Mouse (Mus musculus) brain, embryonic 18.5 days (tissue): ENCODE measurements at regions not wholly inside any gene's neighbourhood (a gene's known extent, or its start where the extent isn't known, plus 50 kb on each side); places are given as distances from the start of the nearest gene placed in this dataset.

Experiments used
- DNase-seq: peaks from one replicate; pipeline ENCODE4 v3.0.0-alpha.2; 2012; ENCODE audit warnings: low read depth, low spot score

DNA sequence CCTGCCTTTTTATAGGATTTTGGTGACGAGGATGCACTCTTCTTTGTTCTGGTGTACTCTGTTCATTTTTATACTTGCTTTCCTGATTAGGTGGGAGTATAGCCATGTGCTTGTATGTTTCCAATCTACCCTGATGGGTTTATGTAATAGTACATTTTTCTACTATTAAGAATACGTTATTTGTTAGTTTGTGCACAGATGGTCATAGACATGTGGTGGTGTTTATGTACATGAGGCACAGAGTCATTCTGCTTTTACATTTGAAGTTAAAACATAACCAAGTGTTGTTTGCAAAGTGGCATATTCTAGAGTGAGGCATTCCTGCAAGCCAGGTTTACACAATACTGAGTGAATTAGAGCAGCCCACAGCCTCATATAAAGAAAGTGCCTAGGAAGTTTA is 1597.7 kb upstream of the B3galt2 start:
- no peak for DNase-seq

- peak; percentile 28 for DNase-seq
Observed at GRCm38 (mm10) chr1:142055207-142055606, 1585.3 kb upstream of the B3galt2 start.
